Mouse (Mus musculus): Measurements from ENCODE around the gene Nop9.

The Nop9 gene

DNA sequence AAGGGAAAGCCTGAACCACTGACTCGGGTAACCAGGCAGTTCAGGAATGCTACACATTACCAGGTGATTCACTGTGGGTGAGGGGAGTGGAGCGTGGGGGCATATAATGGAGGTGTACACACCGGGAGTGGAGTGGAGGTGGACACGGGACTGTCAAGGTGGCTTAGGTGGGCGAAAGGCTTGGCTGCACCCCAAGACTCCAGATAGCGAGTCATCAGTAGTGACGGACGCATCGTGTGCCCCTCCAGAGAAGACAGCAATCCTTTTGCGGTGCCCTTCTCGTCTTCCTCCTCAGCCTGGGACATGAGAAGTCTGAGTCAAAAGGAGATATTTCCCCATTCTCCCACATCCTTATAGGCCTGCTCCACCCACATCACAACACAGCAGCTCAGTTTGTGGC lies 32.3 kb downstream of the Nop9 start:
- no peak for DNase-seq

- DNase-seq = peak; percentile 1
Measured at GRCm38 (mm10) chr14:55778686-55779085, 33.2 kb downstream of the Nop9 start.

DNA sequence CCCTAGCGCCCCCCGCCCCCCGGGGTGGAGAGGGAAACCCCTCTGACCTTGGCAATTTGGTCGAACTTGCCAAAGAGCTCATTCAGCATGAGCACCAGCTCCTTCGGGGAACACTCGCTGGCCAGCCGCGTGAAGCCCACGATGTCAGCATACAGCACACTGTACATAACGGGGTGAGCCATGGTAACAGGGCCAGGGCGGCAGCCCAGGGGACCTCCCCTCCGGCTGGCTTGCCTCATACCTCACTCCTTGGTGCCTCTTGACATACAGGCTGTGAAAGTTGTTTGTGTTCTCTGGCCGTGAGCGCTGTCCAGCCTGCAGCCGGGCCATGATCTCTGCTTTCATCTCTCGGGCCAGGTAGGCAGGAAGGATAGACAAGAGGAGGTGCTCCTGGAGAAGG lies 34.2 kb downstream of the Nop9 start:
- DNase-seq = peak; percentile 25

GRCm38 (mm10) chr14:55780736-55781135 lies 35.2 kb downstream of the Nop9 start:
- DNase-seq = peak; percentile 5

GRCm38 (mm10) chr14:55781310-55781709 lies 35.8 kb downstream of the Nop9 start:
- DNase-seq = peak; percentile 86

DNA sequence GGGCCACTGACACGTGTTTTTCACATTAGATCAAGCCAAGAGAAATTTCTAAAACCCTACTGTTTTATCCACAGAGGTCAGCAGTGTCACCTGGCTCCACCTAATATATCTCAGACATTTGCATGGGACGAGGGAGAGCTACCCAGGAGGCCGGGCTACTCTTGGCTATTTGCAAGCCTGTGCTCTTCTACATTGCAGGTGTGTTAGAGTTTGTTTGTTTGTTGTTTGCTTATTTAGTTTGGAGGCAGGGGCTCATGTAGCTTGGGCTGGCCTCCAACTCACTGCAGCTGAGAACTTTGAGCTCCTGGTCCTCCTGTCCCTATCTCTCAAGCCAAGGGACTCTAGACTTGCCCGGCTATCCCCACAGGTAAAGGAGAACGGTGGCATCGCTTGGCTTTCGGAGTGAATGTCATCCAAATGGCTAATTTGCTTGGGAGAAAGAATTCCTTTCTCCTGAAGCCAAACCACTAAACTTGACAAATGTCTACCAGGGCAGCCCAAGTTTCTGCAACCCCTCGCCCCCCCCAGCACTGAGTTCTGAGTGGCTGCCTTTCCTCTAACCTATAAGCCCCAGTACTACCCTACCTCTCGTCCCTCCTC lies 37.0 kb downstream of the Nop9 start:
- DNase-seq = peak; percentile 11

DNA sequence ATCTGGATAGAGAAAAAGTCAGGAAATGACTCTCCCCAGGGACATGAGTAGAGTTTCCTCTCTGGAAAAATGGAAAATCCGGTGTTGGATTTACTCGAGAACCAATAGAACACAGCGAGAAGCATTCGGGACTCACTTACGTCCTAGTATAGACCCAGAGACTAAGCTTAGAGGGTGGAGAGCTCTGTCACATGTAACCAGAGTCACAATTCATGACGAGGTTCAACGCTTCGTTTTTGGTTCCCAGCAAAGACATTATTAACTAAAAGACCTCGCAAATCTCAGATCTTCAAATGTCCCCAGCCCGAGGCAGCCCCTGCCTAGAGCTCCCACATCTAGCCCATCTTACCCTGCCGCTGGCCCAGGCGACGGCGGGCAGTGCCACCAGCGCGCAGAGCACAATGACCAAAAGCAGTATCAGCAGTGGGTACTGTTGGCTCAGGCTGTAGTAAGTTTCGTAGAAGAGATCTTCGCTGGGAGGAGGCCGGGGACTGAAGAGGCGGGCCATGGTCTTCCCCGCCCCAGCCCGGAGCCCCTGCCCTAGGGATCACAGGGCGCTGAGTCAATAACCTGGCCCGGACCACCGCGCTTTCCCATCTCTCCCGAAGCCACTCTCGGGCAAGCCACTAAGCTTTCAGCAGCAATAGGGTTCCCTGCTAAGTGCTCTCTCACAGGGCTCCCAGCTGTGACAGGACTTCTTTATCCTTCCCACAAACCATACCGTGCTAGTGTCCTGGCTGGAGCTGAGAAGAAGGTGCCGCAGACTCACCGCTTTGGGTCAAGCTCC lies 37.9 kb downstream of the Nop9 start:
- DNase-seq = peak; percentile 69

- DNase-seq = peak; percentile 56
Measured at GRCm38 (mm10) chr14:55783958-55784235, 38.4 kb downstream of the Nop9 start, which contains the start of gene Adcy4. Gene Adcy4, minus strand, starts transcription at chr14:55784095.

DNA sequence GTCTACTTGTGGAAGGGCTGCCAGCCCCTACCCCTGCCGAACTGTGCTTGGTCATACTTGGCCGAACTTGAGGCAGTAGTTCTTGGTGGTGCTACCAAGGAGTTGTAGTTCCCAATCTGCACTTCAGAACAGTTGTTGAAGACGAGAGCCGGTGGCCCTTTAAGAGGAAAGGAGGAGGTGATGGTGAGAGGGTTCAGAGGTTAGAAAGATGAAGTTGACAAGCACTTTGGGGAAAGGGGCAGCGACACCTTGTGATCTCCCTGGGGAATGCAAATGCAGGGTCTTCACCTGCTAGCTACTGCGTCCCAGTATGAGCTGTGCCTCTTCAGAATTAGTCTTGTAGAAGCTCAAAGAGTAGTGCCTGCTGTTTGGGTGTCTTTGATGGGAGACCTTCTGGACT lies 39.7 kb downstream of the Nop9 start:
- DNase-seq = peak; percentile 37

GRCm38 (mm10) chr14:55787731-55788130 lies 42.2 kb downstream of the Nop9 start:
- peak; percentile 3 for DNase-seq

- DNase-seq = peak; percentile 79
Measured at GRCm38 (mm10) chr14:55788256-55789050, 43.0 kb downstream of the Nop9 start, which contains the start of gene Ripk3. Gene Ripk3, minus strand, starts transcription at chr14:55788865.

- DNase-seq = peak; percentile 11
Measured at GRCm38 (mm10) chr14:55793461-55793860, 48.0 kb downstream of the Nop9 start.

DNA sequence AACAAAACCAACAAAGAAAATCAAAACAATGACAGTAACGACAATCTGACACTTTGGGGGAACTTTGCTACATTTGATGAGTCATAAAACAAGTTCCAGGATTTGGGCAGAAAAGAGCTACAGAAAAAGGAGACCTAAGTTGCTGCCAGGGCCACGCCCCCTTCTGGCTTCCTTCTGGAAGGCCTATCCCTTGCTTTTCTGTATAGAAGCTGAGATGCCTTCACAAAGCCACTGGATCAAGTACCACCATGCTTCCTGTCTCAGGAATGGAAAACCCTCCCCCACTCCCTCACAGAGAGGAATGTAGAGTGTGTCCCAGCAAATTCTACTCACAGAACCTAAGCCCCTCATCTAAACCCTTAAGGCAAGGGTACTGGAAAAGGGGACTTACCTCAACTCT lies 48.5 kb downstream of the Nop9 start:
- peak; percentile 50 for DNase-seq

- peak; percentile 63 for DNase-seq
Measured at GRCm38 (mm10) chr14:55795380-55796163, 50.1 kb downstream of the Nop9 start.
